Comparison of ENCODE assay signal across 8 mouse cellular contexts in genomic region chr3:118434311-118434710, GRCm38 (mm10).
DNase-seq lines count a peak whose midpoint lies in the region; ATAC-seq and TF ChIP-seq lines count a peak whose summit lies in the region.

No protein-coding gene starts in this region.

- H3K4me2 ChIP-seq in kidney, postnatal 0 days (ENCODE audit: low read length) = peak overlapping the region; percentile 64
- peak overlapping the region; percentile 89 for H3K4me2 ChIP-seq in hindbrain, embryonic 11.5 days (replicated peaks; ENCODE audit: low read depth, low read length)
- H3K4me2 ChIP-seq in midbrain, embryonic 15.5 days = peak overlapping the region; percentile 96

- no peak for DNase-seq in kidney, postnatal 0 days (ENCODE audit: low spot score)
- no peak for DNase-seq in kidney, adult 2 months
- peak; percentile 41 for DNase-seq in embryo, embryonic 10.5 days (ENCODE audit: low spot score)
- no peak for DNase-seq in hindbrain, embryonic 11.5 days (ENCODE audit: low spot score)
- no peak for DNase-seq in urinary bladder, adult 2 months (ENCODE audit: low spot score)
- no peak for DNase-seq in thymus, postnatal 14 days
- no peak for DNase-seq in kidney, postnatal 14 days

- ATAC-seq in kidney, postnatal 0 days (replicated peaks; ENCODE audit: low FRiP score, low read depth) = no peak
- ATAC-seq in hindbrain, embryonic 11.5 days (ENCODE audit: low FRiP score) = peak; percentile 15; the same call in 1 of the 2 replicates
- ATAC-seq in midbrain, embryonic 15.5 days (replicated peaks) = 0 out of 2 replicates have a peak, but pooled peaks have one; percentile 28

- no peak for TF ChIP-seq CTCF in kidney, postnatal 0 days (IDR thresholded peaks at IDR 0.05; ENCODE audit: low read depth)
- TF ChIP-seq CTCF in kidney, adult 2 months (conservative IDR thresholded peaks at IDR 0.05; ENCODE audit: insufficient read depth, insufficient read length, low read depth, low read length) = no peak

- TF ChIP-seq POLR2A in kidney, adult 2 months (IDR thresholded peaks at IDR 0.05; ENCODE audit: low read depth, low read length) = no peak

- H3K4me1 ChIP-seq in kidney, postnatal 0 days (replicated peaks; ENCODE audit: insufficient read depth, low read length) = peaks cover 10% of the 10 kb centered on the region
- H3K4me1 ChIP-seq in kidney, adult 2 months (ENCODE audit: control insufficient read depth, insufficient read depth, low read length) = no peaks in the 10 kb centered on the region
- 0 out of 2 replicates have a peak, but pooled peaks cover 2% of the 10 kb centered on the region for H3K4me1 ChIP-seq in hindbrain, embryonic 11.5 days (replicated peaks; ENCODE audit: control insufficient read depth, insufficient read depth, low read length)
- peaks cover 13% of the 10 kb centered on the region for H3K4me1 ChIP-seq in midbrain, embryonic 15.5 days

- no peaks in the 10 kb centered on the region for H3K36me3 ChIP-seq in kidney, postnatal 0 days (ENCODE audit: insufficient read depth, low read length)
- H3K36me3 ChIP-seq in kidney, adult 2 months (ENCODE audit: control insufficient read depth, insufficient read depth, low read length) = no peaks in the 10 kb centered on the region
- H3K36me3 ChIP-seq in hindbrain, embryonic 11.5 days (ENCODE audit: control insufficient read depth, insufficient read depth, low read length) = no peaks in the 10 kb centered on the region
- no peaks in the 10 kb centered on the region for H3K36me3 ChIP-seq in midbrain, embryonic 15.5 days (replicated peaks)

- no peaks in the 10 kb centered on the region for H3K9me3 ChIP-seq in kidney, postnatal 0 days (replicated peaks; ENCODE audit: low read length)
- H3K9me3 ChIP-seq in hindbrain, embryonic 11.5 days (ENCODE audit: control insufficient read depth, low read length) = no peaks in the 10 kb centered on the region
- no peaks in the 10 kb centered on the region for H3K9me3 ChIP-seq in midbrain, embryonic 15.5 days

- peak overlapping the region; percentile 32 for H3K4me3 ChIP-seq in kidney, postnatal 0 days (replicated peaks; ENCODE audit: low read depth, low read length)
- no peak overlapping the region for H3K4me3 ChIP-seq in kidney, adult 2 months (ENCODE audit: insufficient read depth, low read depth, low read length)
- peak overlapping the region; percentile 46 for H3K4me3 ChIP-seq in hindbrain, embryonic 11.5 days (ENCODE audit: low read depth, low read length)
- H3K4me3 ChIP-seq in midbrain, embryonic 15.5 days = peak overlapping the region; percentile 69

- no peak overlapping the region for H3K9ac ChIP-seq in kidney, postnatal 0 days (ENCODE audit: low read depth, low read length)
- peak overlapping the region; percentile 38; the same call in 1 of the 2 replicates for H3K9ac ChIP-seq in hindbrain, embryonic 11.5 days (ENCODE audit: low read depth, low read length)
- H3K9ac ChIP-seq in midbrain, embryonic 15.5 days = peak overlapping the region; percentile 63

- no peak overlapping the region for H3K27ac ChIP-seq in kidney, postnatal 0 days
- H3K27ac ChIP-seq in kidney, adult 2 months (ENCODE audit: insufficient read depth, low read depth, low read length) = no peak overlapping the region
- no peak overlapping the region for H3K27ac ChIP-seq in hindbrain, embryonic 11.5 days (ENCODE audit: low read depth, low read length)
- peak overlapping the region; percentile 86 for H3K27ac ChIP-seq in midbrain, embryonic 15.5 days

- WGBS in kidney, postnatal 0 days = under 1% methylated on average over 17 of the region's 17 CpGs
- under 1% methylated on average over 17 of the region's 17 CpGs for WGBS in kidney, adult 2 months
- 1% methylated on average over 17 of the region's 17 CpGs for WGBS in hindbrain, embryonic 11.5 days
- WGBS in midbrain, embryonic 15.5 days = under 1% methylated on average over 17 of the region's 17 CpGs

- peaks cover 38% of the 10 kb centered on the region for H3K27me3 ChIP-seq in kidney, postnatal 0 days (ENCODE audit: insufficient read depth, low read length)
- H3K27me3 ChIP-seq in kidney, adult 2 months (replicated peaks; ENCODE audit: control insufficient read depth, insufficient read depth, low read length) = 0 out of 2 replicates have a peak, but pooled peaks cover 2% of the 10 kb centered on the region
- peaks cover 19% of the 10 kb centered on the region for H3K27me3 ChIP-seq in hindbrain, embryonic 11.5 days (ENCODE audit: control insufficient read depth, insufficient read depth, low read length)
- H3K27me3 ChIP-seq in midbrain, embryonic 15.5 days (replicated peaks) = no peaks in the 10 kb centered on the region
